Mouse (Mus musculus) embryonic facial prominence, embryonic 13.5 days (tissue): ENCODE measurements around the gene Snupn. TPM values are rescaled to one million over a fixed set of nuclear protein-coding genes. Genes with fewer than 3 reads are reported as not detected.

ENCODE experiments used
- ATAC-seq: fragments of 200-750 bp; cut with Nextera tagmentation; 2 replicates; pipeline ENCODE4 v1.8.0; 2017; ENCODE audit warnings: low read depth; ENCODE audit not compliant: insufficient number of reproducible peaks, insufficient read depth, low FRiP score, low TSS enrichment
- H3K27ac ChIP-seq: fragments of 300-500 bp; sonication (generic); 2 replicates; pipeline ENCODE4 v1.5.1; 2015; ENCODE audit warnings: moderate library complexity, mild to moderate bottlenecking, inconsistent platforms
- H3K27me3 ChIP-seq: fragments of 300-500 bp; sonication (generic); 2 replicates; pipeline ENCODE4 v1.6.1; 2015; ENCODE audit warnings: mild to moderate bottlenecking, inconsistent platforms
- H3K36me3 ChIP-seq: fragments of 300-500 bp; sonication (generic); 2 replicates; pipeline ENCODE4 v1.6.1; 2015; ENCODE audit warnings: mild to moderate bottlenecking, inconsistent platforms
- H3K4me1 ChIP-seq: fragments of 300-500 bp; sonication (generic); 2 replicates; pipeline ENCODE4 v1.6.1; 2015; ENCODE audit warnings: inconsistent platforms
- H3K4me2 ChIP-seq: fragments of 300-500 bp; sonication (generic); 2 replicates; pipeline ENCODE4 v1.6.1; 2015; ENCODE audit warnings: moderate library complexity, mild to moderate bottlenecking, inconsistent platforms
- H3K4me3 ChIP-seq: fragments of 300-500 bp; sonication (generic); 2 replicates; pipeline ENCODE4 v1.5.1; 2015; ENCODE audit warnings: mild to moderate bottlenecking, inconsistent platforms
- H3K9ac ChIP-seq: fragments of 300-500 bp; sonication (generic); 2 replicates; pipeline ENCODE4 v1.6.1; 2015; ENCODE audit warnings: mild to moderate bottlenecking, inconsistent platforms
- H3K9me3 ChIP-seq: fragments of 300-500 bp; sonication (generic); 2 replicates; pipeline ENCODE4 v1.6.1; 2016; ENCODE audit warnings: inconsistent platforms
- WGBS: fragments of 180-500 bp; shearing (Covaris S2); methylation state at CpG from one replicate; pipeline ENCODE4 v1.1.7; 2015; ENCODE audit warnings: mixed read lengths; 5-methylcytosine and 5-hydroxymethylcytosine counted together
- polyA plus RNA-seq: library from polyadenylated mRNA; unstranded; fragments of >200 nt; fragmentation: Nextera tagmentation; extraction: Ambion mirVana; gene quantifications from 2 replicates; pipeline ENCODE4 v1.2.1, GENCODE M21; 2015

Snupn gene
- polyA plus RNA-seq, 1 experiment from 2014 or later, result 31.8 TPM

GRCm38 (mm10) chr9:57013756-57014155 is 63.1 kb downstream of the Snupn start:
- Histone ChIP-seq H3K27me3 (no peaks in the 10 kb centered on the region), H3K36me3 (peaks cover 21% of the 10 kb centered on the region), H3K4me2 (no peak overlapping the region), H3K9ac (no peak overlapping the region), H3K27ac (no peak overlapping the region), H3K4me3 (no peak overlapping the region), H3K9me3 (peaks cover 10% of the 10 kb centered on the region), H3K4me1 (no peaks in the 10 kb centered on the region)
- no peak for ATAC-seq
- 85% methylated on average over 1 of the region's 1 CpGs for WGBS

GRCm38 (mm10) chr9:57014766-57015165 is 64.1 kb downstream of the Snupn start:
- H3K4me3 ChIP-seq, result no peak overlapping the region
- ATAC-seq, result no peak
- H3K9me3 ChIP-seq, result peaks cover 10% of the 10 kb centered on the region
- WGBS, result 96% methylated on average over 1 of the region's 1 CpGs
- H3K27me3 ChIP-seq, result no peaks in the 10 kb centered on the region
- H3K9ac ChIP-seq, result no peak overlapping the region
- peaks cover 21% of the 10 kb centered on the region for H3K36me3 ChIP-seq
- no peak overlapping the region for H3K4me2 ChIP-seq
- no peaks in the 10 kb centered on the region for H3K4me1 ChIP-seq
- H3K27ac ChIP-seq, result no peak overlapping the region

- no peak overlapping the region for H3K4me2 ChIP-seq
- no peak overlapping the region for H3K4me3 ChIP-seq
- H3K9ac ChIP-seq, result no peak overlapping the region
- H3K4me1 ChIP-seq, result no peaks in the 10 kb centered on the region
- ATAC-seq, result no peak
- H3K27ac ChIP-seq, result no peak overlapping the region
- WGBS, result 63% methylated on average over 1 of the region's 1 CpGs
- peaks cover 10% of the 10 kb centered on the region for H3K9me3 ChIP-seq
- peaks cover 43% of the 10 kb centered on the region for H3K36me3 ChIP-seq
- no peaks in the 10 kb centered on the region for H3K27me3 ChIP-seq
Measured at GRCm38 (mm10) chr9:57017631-57018030, 67.0 kb downstream of the Snupn start.

GRCm38 (mm10) chr9:57031756-57032155 is 81.1 kb downstream of the Snupn start:
- Histone ChIP-seq H3K4me1 (no peaks in the 10 kb centered on the region), H3K27me3 (no peaks in the 10 kb centered on the region), H3K4me2 (no peak overlapping the region), H3K9me3 (no peaks in the 10 kb centered on the region), H3K36me3 (peaks cover 66% of the 10 kb centered on the region), H3K4me3 (no peak overlapping the region), H3K27ac (no peak overlapping the region), H3K9ac (no peak overlapping the region)
- ATAC-seq, result no peak
- 91% methylated on average over 1 of the region's 1 CpGs for WGBS

Other genes with a start within 250 kb of the Snupn start
- gene Lingo1, start 154.4 kb upstream of the Snupn start, polyA plus RNA-seq, result 4.6 and 4.9 TPM in 2 replicates
- 0.52 and 0.91 TPM in 2 replicates for gene Odf3l1, start 86.2 kb upstream of the Snupn start, polyA plus RNA-seq
- gene Cspg4, start 85.8 kb upstream of the Snupn start, polyA plus RNA-seq, result 17.6 and 22.5 TPM in 2 replicates
- 11.5 and 13.1 TPM in 2 replicates for gene Snx33, start 22.5 kb upstream of the Snupn start, polyA plus RNA-seq
- gene Imp3, start 13.4 kb upstream of the Snupn start, polyA plus RNA-seq, result 88.1 and 93.9 TPM in 2 replicates
- 28.6 and 30.7 TPM in 2 replicates for gene Ptpn9, start 44.0 kb downstream of the Snupn start, polyA plus RNA-seq
- 35.2 and 45.1 TPM in 2 replicates for gene Sin3a, start 121.2 kb downstream of the Snupn start, polyA plus RNA-seq
- gene Man2c1, start 179.8 kb downstream of the Snupn start, polyA plus RNA-seq, result 66.9 and 77.5 TPM in 2 replicates
- 7.2 and 10.1 TPM in 2 replicates for gene Neil1, start 197.4 kb downstream of the Snupn start, polyA plus RNA-seq
- gene Commd4, start 207.5 kb downstream of the Snupn start, polyA plus RNA-seq, result 91.8 and 97.7 TPM in 2 replicates